Mouse (Mus musculus): ENCODE results near the gene Crmp1.

GRCm38 (mm10) chr5:37318715-37319114 is 77.0 kb downstream of the Crmp1 start:
- TF ChIP-seq POLR2A (IDR thresholded peaks at IDR 0.05; ENCODE audit: low read depth, low read length) (no peak), CTCF (IDR thresholded peaks at IDR 0.05; ENCODE audit: extremely low read depth, insufficient read length, insufficient replicate concordance, low read depth, low read length) (no peak)
